In genomic region chr2:64989426-64990187, GRCm38 (mm10) we compare ENCODE assay signal across 26 mouse cellular contexts. TPM values are rescaled to one million over a fixed set of nuclear protein-coding genes. Genes with fewer than 3 reads are reported as not detected.
DNase-seq lines count a peak whose midpoint lies in the region; ATAC-seq and TF ChIP-seq lines count a peak whose summit lies in the region.
"Had no signal": no experiment of that assay in that cellular context is flagged by ENCODE, and none has a peak within 500 bp of the region (broad histone marks: within the 10 kb centered on the region; RNA-seq: fewer than 3 reads in every experiment).

No protein-coding gene starts in this region.

- TF ChIP-seq POLR2A in heart, adult 2 months (IDR thresholded peaks at IDR 0.05; ENCODE audit: insufficient read depth, low read depth, low read length) = no peak

- H3K4me1 ChIP-seq in heart, adult 2 months (ENCODE audit: control insufficient read depth, insufficient read depth, low read length) = no peaks in the 10 kb centered on the region; the same call in 1 of the 2 replicates
- no peaks in the 10 kb centered on the region for H3K4me1 ChIP-seq in kidney, embryonic 14.5 days (ENCODE audit: control insufficient read depth, insufficient read depth, low read length)
- no peaks in the 10 kb centered on the region for H3K4me1 ChIP-seq in midbrain, embryonic 11.5 days (ENCODE audit: control insufficient read depth, insufficient read depth, low read length)
- no peaks in the 10 kb centered on the region for H3K4me1 ChIP-seq in midbrain, embryonic 10.5 days
- H3K4me1 ChIP-seq in stomach, postnatal 0 days (replicated peaks; ENCODE audit: control insufficient read depth, insufficient read depth) = no peaks in the 10 kb centered on the region
- no peaks in the 10 kb centered on the region for H3K4me1 ChIP-seq in forebrain, embryonic 13.5 days
- H3K4me1 ChIP-seq: limb, embryonic 15.5 days; midbrain, embryonic 15.5 days; neural tube, embryonic 15.5 days; stomach, embryonic 15.5 days had no signal

- intact Hi-C loops in heart, adult 2 months (cut with DNase I) = no loop called here
- intact Hi-C loops in heart, postnatal 25 days (cut with DNase I) = no loop called here

- no peaks in the 10 kb centered on the region for H3K9me3 ChIP-seq in kidney, embryonic 14.5 days (ENCODE audit: control insufficient read depth, low read length)
- no peaks in the 10 kb centered on the region for H3K9me3 ChIP-seq in midbrain, embryonic 11.5 days (ENCODE audit: control insufficient read depth, low read length)
- no peaks in the 10 kb centered on the region for H3K9me3 ChIP-seq in midbrain, embryonic 10.5 days (replicated peaks)
- no peaks in the 10 kb centered on the region for H3K9me3 ChIP-seq in stomach, postnatal 0 days (ENCODE audit: control insufficient read depth, low read length)
- H3K9me3 ChIP-seq in forebrain, embryonic 13.5 days (replicated peaks) = no peaks in the 10 kb centered on the region
- H3K9me3 ChIP-seq: heart, embryonic 10.5 days; heart, embryonic 15.5 days; limb, embryonic 15.5 days; midbrain, embryonic 15.5 days; neural tube, embryonic 15.5 days; stomach, embryonic 15.5 days had no signal

- peaks cover 11% of the 10 kb centered on the region for H3K36me3 ChIP-seq in heart, adult 2 months (ENCODE audit: control insufficient read depth, insufficient read depth, low read length)
- H3K36me3 ChIP-seq in kidney, embryonic 14.5 days (ENCODE audit: control insufficient read depth, insufficient read depth, low read length) = no peaks in the 10 kb centered on the region
- no peaks in the 10 kb centered on the region for H3K36me3 ChIP-seq in midbrain, embryonic 11.5 days (ENCODE audit: control insufficient read depth, insufficient read depth, low read length)
- no peaks in the 10 kb centered on the region for H3K36me3 ChIP-seq in midbrain, embryonic 10.5 days
- no peaks in the 10 kb centered on the region for H3K36me3 ChIP-seq in stomach, postnatal 0 days (ENCODE audit: control insufficient read depth, insufficient read depth, low read length)
- no peaks in the 10 kb centered on the region for H3K36me3 ChIP-seq in forebrain, embryonic 13.5 days (ENCODE audit: poor library complexity, severe bottlenecking)
- H3K36me3 ChIP-seq: heart, embryonic 10.5 days; heart, embryonic 15.5 days; limb, embryonic 15.5 days; midbrain, embryonic 15.5 days; neural tube, embryonic 15.5 days; stomach, embryonic 15.5 days had no signal

- DNase-seq in heart, adult 2 months = no peak
- DNase-seq in heart, postnatal 25 days (ENCODE audit: low spot score) = no peak
- DNase-seq in kidney, postnatal 36 days = peak; percentile 14 to 45
- DNase-seq in midbrain, embryonic 11.5 days (ENCODE audit: low spot score, missing footprints) = peak; percentile 33
- no peak for DNase-seq in midbrain, embryonic 10.5 days (ENCODE audit: low spot score)
- no peak for DNase-seq in stomach, postnatal 0 days (ENCODE audit: low spot score)
- DNase-seq: adrenal gland, postnatal 10 days; gastrocnemius, postnatal 14 days; layer of hippocampus, postnatal 36 days; left cerebral cortex, postnatal 4 days; right cerebral cortex, postnatal 25 days; thymus, postnatal 25 days had no signal

- H3K9ac ChIP-seq in heart, adult 2 months (ENCODE audit: low read depth, low read length) = no peak overlapping the region
- no peak overlapping the region for H3K9ac ChIP-seq in kidney, embryonic 14.5 days (ENCODE audit: low read depth, low read length)
- no peak overlapping the region for H3K9ac ChIP-seq in midbrain, embryonic 11.5 days (ENCODE audit: low read length)
- no peak overlapping the region for H3K9ac ChIP-seq in stomach, postnatal 0 days (ENCODE audit: low read length)
- no peak overlapping the region for H3K9ac ChIP-seq in forebrain, embryonic 13.5 days
- H3K9ac ChIP-seq: heart, embryonic 15.5 days; hindbrain, embryonic 14.5 days; limb, embryonic 15.5 days; midbrain, embryonic 15.5 days; neural tube, embryonic 15.5 days; stomach, embryonic 15.5 days had no signal

- TF ChIP-seq CTCF in heart, adult 2 months (IDR thresholded peaks at IDR 0.05) = peak; percentile 22; the same call in 1 of the 2 replicates
- peak; percentile 11; the same call in 1 of the 2 replicates for TF ChIP-seq CTCF in stomach, postnatal 0 days (IDR thresholded peaks at IDR 0.05; ENCODE audit: low read depth)

- H3K27ac ChIP-seq in heart, adult 2 months = no peak overlapping the region
- H3K27ac ChIP-seq in kidney, embryonic 14.5 days (ENCODE audit: low read depth, low read length) = no peak overlapping the region
- H3K27ac ChIP-seq in midbrain, embryonic 11.5 days (ENCODE audit: low read depth, low read length) = no peak overlapping the region
- no peak overlapping the region for H3K27ac ChIP-seq in midbrain, embryonic 10.5 days (replicated peaks)
- H3K27ac ChIP-seq in stomach, postnatal 0 days (replicated peaks) = no peak overlapping the region
- H3K27ac ChIP-seq in forebrain, embryonic 13.5 days = no peak overlapping the region
- H3K27ac ChIP-seq: heart, embryonic 10.5 days; heart, embryonic 15.5 days; hindbrain, embryonic 14.5 days; limb, embryonic 15.5 days; macrophage; midbrain, embryonic 15.5 days; neural tube, embryonic 15.5 days; stomach, embryonic 15.5 days had no signal

- H3K4me3 ChIP-seq in heart, adult 2 months = no peak overlapping the region
- H3K4me3 ChIP-seq in kidney, embryonic 14.5 days (ENCODE audit: low read length) = no peak overlapping the region
- H3K4me3 ChIP-seq in midbrain, embryonic 11.5 days (ENCODE audit: low read depth, low read length) = no peak overlapping the region
- H3K4me3 ChIP-seq in midbrain, embryonic 10.5 days = no peak overlapping the region
- H3K4me3 ChIP-seq in stomach, postnatal 0 days (ENCODE audit: low read depth, low read length) = no peak overlapping the region
- H3K4me3 ChIP-seq in forebrain, embryonic 13.5 days = no peak overlapping the region
- H3K4me3 ChIP-seq: heart, embryonic 10.5 days; heart, embryonic 15.5 days; limb, embryonic 15.5 days; midbrain, embryonic 15.5 days; neural tube, embryonic 15.5 days; stomach, embryonic 15.5 days had no signal

- H3K79me2 ChIP-seq in heart, adult 2 months (replicated peaks; ENCODE audit: control insufficient read depth, insufficient read depth, low read length) = no peaks in the 10 kb centered on the region

- WGBS in heart, adult 2 months = 93% methylated on average over 2 of the region's 2 CpGs
- WGBS in kidney, embryonic 14.5 days = 87% methylated on average over 2 of the region's 2 CpGs
- WGBS in midbrain, embryonic 11.5 days = 94% methylated on average over 2 of the region's 2 CpGs
- 96% methylated on average over 2 of the region's 2 CpGs for WGBS in midbrain, embryonic 10.5 days
- whole genome bisulfite sequencing in stomach, postnatal 0 days = 94% methylated on average over 2 of the region's 2 CpGs
- WGBS in forebrain, embryonic 13.5 days = 99% methylated on average over 2 of the region's 2 CpGs

- no peak for TF ChIP-seq EP300 in heart, adult 2 months (IDR thresholded peaks at IDR 0.05; ENCODE audit: insufficient read depth, low read depth, low read length)
- TF ChIP-seq EP300 in stomach, postnatal 0 days (optimal IDR thresholded peaks at IDR 0.05) = no peak

- no peak for ATAC-seq in kidney, embryonic 14.5 days (ENCODE audit: low FRiP score, low TSS enrichment)
- no peak for ATAC-seq in midbrain, embryonic 11.5 days (ENCODE audit: low FRiP score)
- ATAC-seq in stomach, postnatal 0 days (ENCODE audit: low FRiP score, low TSS enrichment) = no peak
- no peak for ATAC-seq in forebrain, embryonic 13.5 days
- ATAC-seq: forebrain, embryonic 14.5 days; intestine, postnatal 0 days; midbrain, embryonic 15.5 days had no signal

- no peak overlapping the region for H3K4me2 ChIP-seq in kidney, embryonic 14.5 days (replicated peaks; ENCODE audit: low read depth, low read length)
- no peak overlapping the region for H3K4me2 ChIP-seq in midbrain, embryonic 11.5 days
- H3K4me2 ChIP-seq in stomach, postnatal 0 days (replicated peaks; ENCODE audit: low read depth) = no peak overlapping the region
- no peak overlapping the region for H3K4me2 ChIP-seq in forebrain, embryonic 13.5 days
- H3K4me2 ChIP-seq: heart, embryonic 15.5 days; hindbrain, embryonic 14.5 days; limb, embryonic 15.5 days; midbrain, embryonic 15.5 days; neural tube, embryonic 15.5 days; stomach, embryonic 15.5 days had no signal

- no peaks in the 10 kb centered on the region for H3K27me3 ChIP-seq in heart, adult 2 months (ENCODE audit: control insufficient read depth, insufficient read depth, low read length)
- no peaks in the 10 kb centered on the region for H3K27me3 ChIP-seq in kidney, embryonic 14.5 days (ENCODE audit: control insufficient read depth, insufficient read depth, low read length)
- no peaks in the 10 kb centered on the region for H3K27me3 ChIP-seq in midbrain, embryonic 11.5 days (ENCODE audit: control insufficient read depth, insufficient read depth, low read length)
- no peaks in the 10 kb centered on the region for H3K27me3 ChIP-seq in midbrain, embryonic 10.5 days (ENCODE audit: low read depth, poor library complexity, severe bottlenecking)
- no peaks in the 10 kb centered on the region for H3K27me3 ChIP-seq in stomach, postnatal 0 days (ENCODE audit: control insufficient read depth, insufficient read depth, low read length)
- no peaks in the 10 kb centered on the region for H3K27me3 ChIP-seq in forebrain, embryonic 13.5 days
- H3K27me3 ChIP-seq: heart, embryonic 15.5 days; limb, embryonic 15.5 days; midbrain, embryonic 15.5 days; neural tube, embryonic 15.5 days; stomach, embryonic 15.5 days had no signal

RNA-seq across cellular contexts. Expression of gene Grb14, which starts 35.2 kb away (rescaled TPM):
- 100 to 1,000 TPM; 191 to 208 TPM for total RNA-seq in heart, adult 2 months (2021)
- 71.1 and 91.0 TPM in 2 replicates for polyA plus RNA-seq in heart, adult 2 months (2012; rRNA removed)
- 100 to 1,000 TPM; 197 to 202 TPM for total RNA-seq in heart, postnatal 25 days (2021)
- polyA plus RNA-seq in kidney, embryonic 14.5 days (2014; fragmentation: Nextera tagmentation; extraction: Ambion mirVana) = 23.9 and 32.4 TPM in 2 replicates
- polyA plus RNA-seq in midbrain, embryonic 11.5 days (2014; fragmentation: Nextera tagmentation; extraction: Ambion mirVana) = 5.7 and 6.8 TPM in 2 replicates
- polyA plus RNA-seq in midbrain, embryonic 10.5 days (2016; fragmentation: Nextera tagmentation; extraction: Ambion mirVana) = 3.9 and 5.1 TPM in 2 replicates
- polyA plus RNA-seq in stomach, postnatal 0 days (2015; fragmentation: Nextera tagmentation; extraction: Ambion mirVana) = 12.2 and 13.1 TPM in 2 replicates
- 9.8 and 11.4 TPM in 2 replicates for polyA plus RNA-seq in forebrain, embryonic 13.5 days (2015; fragmentation: Nextera tagmentation; extraction: Ambion mirVana)
- total RNA-seq: hematopoietic stem cell, adult 5-6 weeks; megakaryocyte-erythroid progenitor cell, adult 5-6 weeks had no signal
- polyA plus RNA-seq: macrophage had no signal

Comparison
In these comparisons a context has a peak if more than half of its experiments do, and no peak if none do; other contexts are left out.
1. DNase-seq: peak in kidney, postnatal 36 days (2 of 2) and midbrain, embryonic 11.5 days (single experiment); none in heart, adult 2 months (0 of 2), heart, postnatal 25 days (single experiment), midbrain, embryonic 10.5 days (single experiment) and stomach, postnatal 0 days (single experiment).